Mouse (Mus musculus): ENCODE results near the gene B3gnt2.

The B3gnt2 gene

GRCm38 (mm10) chr11:22710596-22710995 lies 150.2 kb downstream of the B3gnt2 start:
- peak; percentile 22 for DNase-seq

Data from kidney, postnatal 10 days (tissue).